Mouse (Mus musculus): Measurements from ENCODE around the gene Kazald1. TPM values are rescaled to one million over a fixed set of nuclear protein-coding genes. Genes with fewer than 3 reads are reported as not detected.

Kazald1 gene
- polyA plus RNA-seq, 1 experiment from 2014 or later: 64.9 TPM

DNA sequence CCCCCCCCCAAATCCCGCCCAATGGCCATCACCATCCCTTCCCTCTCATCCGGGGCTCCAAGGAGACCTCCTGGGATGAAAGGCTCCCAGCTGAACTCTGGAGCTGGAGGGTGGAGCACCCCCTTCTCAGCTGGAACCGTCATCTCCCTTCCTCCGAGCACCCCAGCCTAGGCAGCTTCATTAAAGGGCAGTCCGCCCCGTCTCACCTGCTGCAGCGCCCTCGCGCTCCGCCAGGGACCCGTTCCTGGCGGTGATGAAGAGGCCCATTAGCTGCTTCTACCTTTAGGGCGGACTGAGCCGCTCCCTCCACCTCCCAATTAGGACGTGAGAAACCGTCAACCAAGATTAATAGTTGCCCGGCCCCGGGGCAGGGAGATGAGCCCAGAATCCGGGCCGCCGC, 9.8 kb upstream of the Kazald1 start:
- no peak overlapping the region for H3K4me3 ChIP-seq (ENCODE audit: low read depth, low read length)
- WGBS: 4% methylated on average over 16 of the region's 21 CpGs
- no peaks in the 10 kb centered on the region for H3K4me1 ChIP-seq (ENCODE audit: control insufficient read depth, insufficient read depth, low read length)
- no peak overlapping the region for H3K27ac ChIP-seq (replicated peaks; ENCODE audit: low read depth, low read length)
- H3K9ac ChIP-seq (ENCODE audit: low read depth, low read length): no peak overlapping the region
- H3K9me3 ChIP-seq (ENCODE audit: control insufficient read depth, low read length): no peaks in the 10 kb centered on the region
- H3K36me3 ChIP-seq (ENCODE audit: control insufficient read depth, insufficient read depth, low read length): no peaks in the 10 kb centered on the region
- H3K27me3 ChIP-seq (replicated peaks; ENCODE audit: control insufficient read depth, insufficient read depth, low read length): peaks cover 54% of the 10 kb centered on the region
- DNase-seq (ENCODE audit: low spot score) (no peak), ATAC-seq (ENCODE audit: low read depth) (no peak)
- H3K4me2 ChIP-seq (ENCODE audit: low read depth, low read length): no peak overlapping the region

DNA sequence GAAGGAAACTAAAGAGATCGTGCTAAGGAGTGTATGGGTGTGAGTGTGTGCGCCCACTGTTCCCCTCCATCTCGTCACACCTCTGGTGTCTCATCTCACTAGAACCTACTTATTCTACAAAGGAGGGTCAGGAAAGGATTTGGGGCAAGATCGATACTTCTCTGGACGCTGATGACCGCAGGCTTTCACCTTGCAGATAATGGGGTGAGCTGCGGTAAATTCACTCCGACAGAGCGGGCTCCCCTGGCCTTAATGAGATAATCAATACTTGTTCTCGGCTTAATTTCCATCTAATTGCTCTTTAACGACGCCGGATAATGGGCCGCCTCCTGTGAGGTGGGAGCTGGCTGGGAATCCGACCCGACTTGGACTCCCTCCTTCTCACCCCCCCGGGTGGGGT, 7.9 kb upstream of the Kazald1 start:
- 18% methylated on average over 17 of the region's 17 CpGs for WGBS
- no peak overlapping the region for H3K4me2 ChIP-seq (ENCODE audit: low read depth, low read length)
- H3K27me3 ChIP-seq (replicated peaks; ENCODE audit: control insufficient read depth, insufficient read depth, low read length): peaks cover 57% of the 10 kb centered on the region
- DNase-seq (ENCODE audit: low spot score) (no peak), ATAC-seq (ENCODE audit: low read depth) (no peak)
- H3K27ac ChIP-seq (replicated peaks; ENCODE audit: low read depth, low read length): no peak overlapping the region
- no peak overlapping the region for H3K9ac ChIP-seq (ENCODE audit: low read depth, low read length)
- H3K9me3 ChIP-seq (ENCODE audit: control insufficient read depth, low read length): no peaks in the 10 kb centered on the region
- H3K4me1 ChIP-seq (ENCODE audit: control insufficient read depth, insufficient read depth, low read length): no peaks in the 10 kb centered on the region
- no peaks in the 10 kb centered on the region for H3K36me3 ChIP-seq (ENCODE audit: control insufficient read depth, insufficient read depth, low read length)
- no peak overlapping the region for H3K4me3 ChIP-seq (ENCODE audit: low read depth, low read length)

DNA sequence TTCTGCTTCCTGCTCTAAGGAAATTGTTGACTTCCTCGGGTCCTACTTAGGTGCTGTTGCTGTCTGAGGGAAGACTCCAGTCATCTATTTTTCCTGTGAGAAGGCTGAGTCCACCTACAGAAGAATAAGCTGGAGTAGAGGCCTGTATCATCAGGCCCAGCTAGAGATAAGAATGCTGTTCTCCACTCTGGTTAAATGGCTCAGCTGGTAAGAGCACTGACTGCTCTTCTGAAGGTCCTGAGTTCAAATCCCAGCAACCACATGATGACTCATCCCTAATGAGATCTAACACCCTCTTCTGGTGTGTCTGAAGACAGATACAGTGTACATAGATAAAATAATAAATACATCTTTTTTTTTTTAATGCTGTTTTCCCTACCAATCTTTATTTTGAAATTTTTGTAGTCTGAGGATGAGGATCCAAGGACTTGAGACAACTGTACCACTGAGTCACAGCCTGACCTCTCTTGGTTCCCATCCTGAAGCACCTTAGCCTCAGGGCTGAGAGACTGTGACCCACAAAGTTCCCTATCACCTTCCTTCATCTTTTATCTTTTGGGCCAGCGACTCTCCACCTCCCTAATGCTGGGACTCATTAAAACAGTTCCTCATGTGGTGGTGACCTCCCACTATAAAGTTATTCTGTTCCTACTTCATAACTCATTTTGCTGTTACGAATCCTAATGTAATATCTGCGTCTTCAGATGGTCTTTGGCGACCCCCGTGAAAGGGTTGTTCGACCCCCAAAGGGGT, 7.1 kb upstream of the Kazald1 start:
- Histone ChIP-seq H3K9ac (ENCODE audit: low read depth, low read length) (no peak overlapping the region), H3K4me2 (ENCODE audit: low read depth, low read length) (no peak overlapping the region), H3K9me3 (ENCODE audit: control insufficient read depth, low read length) (no peaks in the 10 kb centered on the region), H3K4me3 (ENCODE audit: low read depth, low read length) (no peak overlapping the region), H3K36me3 (ENCODE audit: control insufficient read depth, insufficient read depth, low read length) (no peaks in the 10 kb centered on the region), H3K4me1 (ENCODE audit: control insufficient read depth, insufficient read depth, low read length) (no peaks in the 10 kb centered on the region), H3K27ac (replicated peaks; ENCODE audit: low read depth, low read length) (no peak overlapping the region), H3K27me3 (replicated peaks; ENCODE audit: control insufficient read depth, insufficient read depth, low read length) (peaks cover 57% of the 10 kb centered on the region)
- DNase-seq (ENCODE audit: low spot score) (no peak), ATAC-seq (ENCODE audit: low read depth) (no peak)
- 76% methylated on average over 7 of the region's 7 CpGs for WGBS

DNA sequence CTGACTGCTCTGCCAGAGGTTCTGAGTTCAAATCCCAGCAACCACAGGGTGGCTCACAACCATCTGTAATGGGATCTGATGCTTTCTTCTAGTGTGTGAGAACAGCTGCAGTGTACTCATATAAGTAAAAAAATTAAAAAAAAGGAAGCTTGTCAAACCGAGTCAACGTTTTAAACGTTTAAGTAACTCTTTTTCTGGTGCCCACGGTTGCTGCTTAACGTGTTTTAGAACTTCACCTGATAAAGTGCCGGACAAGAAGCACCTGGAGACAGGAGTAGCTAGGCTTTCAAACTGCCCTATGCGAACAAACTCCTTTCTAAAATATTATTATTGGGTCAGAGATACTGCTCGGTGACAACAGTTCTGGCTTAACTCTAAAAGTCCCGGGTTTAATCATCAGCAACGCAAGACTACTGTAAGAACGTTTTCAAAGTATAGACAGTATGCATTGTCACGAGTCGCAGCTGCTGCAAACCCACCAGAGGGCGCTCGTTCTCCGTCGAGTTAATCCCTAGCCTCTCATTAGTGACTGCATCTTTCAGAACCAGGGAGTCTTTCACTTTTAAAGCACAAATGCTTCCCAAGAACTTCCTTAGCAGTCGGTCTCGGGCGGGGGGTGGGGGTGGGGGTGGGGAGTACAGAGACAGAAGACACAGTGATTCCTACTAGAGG, 1.0 kb upstream of the Kazald1 start:
- 11% methylated on average over 20 of the region's 20 CpGs for WGBS

DNA sequence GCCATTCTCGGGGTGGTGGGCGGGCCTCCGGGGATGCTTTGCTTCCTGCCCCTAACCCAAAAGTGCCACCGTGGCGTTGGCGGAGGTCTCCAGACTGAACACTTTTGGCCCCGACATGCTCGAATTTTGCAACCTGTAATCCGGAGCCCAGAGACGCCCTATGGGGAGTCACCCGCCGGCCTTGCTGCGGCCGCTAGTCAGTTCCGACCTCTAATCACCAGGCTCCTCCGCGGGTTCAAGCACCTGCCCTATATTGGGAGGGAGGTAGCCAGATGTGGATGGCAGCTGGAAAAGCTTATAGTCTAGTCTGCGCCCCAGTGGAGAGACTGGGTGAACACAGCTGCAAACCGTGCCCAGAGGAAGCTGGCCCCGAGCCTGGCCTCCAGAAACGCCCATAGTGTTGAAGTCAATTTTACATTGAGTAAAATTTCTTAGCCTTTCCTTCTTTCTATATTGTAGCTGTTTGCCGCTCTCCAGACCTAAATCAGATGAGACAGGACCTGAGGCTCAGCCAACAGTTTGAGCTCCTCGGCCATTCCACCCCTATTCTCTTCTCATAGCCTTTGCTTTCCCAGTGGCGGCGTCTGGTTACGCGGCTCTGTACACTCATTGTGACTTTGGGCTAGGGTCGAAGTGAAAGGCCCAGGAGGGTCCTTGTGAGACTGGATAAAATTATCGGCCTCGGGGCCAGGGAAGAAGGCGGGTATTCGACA, 438 bp downstream of the Kazald1 start:
- DNase-seq (ENCODE audit: low spot score): peak; percentile 45
- Histone ChIP-seq H3K4me1 (ENCODE audit: control insufficient read depth, insufficient read depth, low read length) (peaks cover 35% of the 10 kb centered on the region), H3K27ac (replicated peaks; ENCODE audit: low read depth, low read length) (peak overlapping the region; percentile 93), H3K9me3 (ENCODE audit: control insufficient read depth, low read length) (no peaks in the 10 kb centered on the region), H3K4me3 (ENCODE audit: low read depth, low read length) (peak overlapping the region; percentile 51), H3K9ac (ENCODE audit: low read depth, low read length) (peak overlapping the region; percentile 75), H3K27me3 (replicated peaks; ENCODE audit: control insufficient read depth, insufficient read depth, low read length) (peaks cover 49% of the 10 kb centered on the region), H3K4me2 (ENCODE audit: low read depth, low read length) (peak overlapping the region; percentile 99), H3K36me3 (ENCODE audit: control insufficient read depth, insufficient read depth, low read length) (no peaks in the 10 kb centered on the region)
- WGBS: under 1% methylated on average over 30 of the region's 32 CpGs
- peak; percentile 48 for ATAC-seq (ENCODE audit: low read depth)

More for the DNA sequence above, 1.0 kb upstream of the Kazald1 start:
- DNase-seq (ENCODE audit: low spot score) (peak; percentile 94), ATAC-seq (ENCODE audit: low read depth) (peak; percentile 53; the same call in 1 of the 2 replicates)
- Histone ChIP-seq H3K4me3 (ENCODE audit: low read depth, low read length) (peak overlapping the region; percentile 51), H3K27me3 (replicated peaks; ENCODE audit: control insufficient read depth, insufficient read depth, low read length) (peaks cover 38% of the 10 kb centered on the region), H3K4me2 (ENCODE audit: low read depth, low read length) (peak overlapping the region; percentile 99), H3K36me3 (ENCODE audit: control insufficient read depth, insufficient read depth, low read length) (no peaks in the 10 kb centered on the region), H3K27ac (replicated peaks; ENCODE audit: low read depth, low read length) (peak overlapping the region; percentile 93), H3K9ac (ENCODE audit: low read depth, low read length) (peak overlapping the region; percentile 75), H3K4me1 (ENCODE audit: control insufficient read depth, insufficient read depth, low read length) (peaks cover 29% of the 10 kb centered on the region), H3K9me3 (ENCODE audit: control insufficient read depth, low read length) (no peaks in the 10 kb centered on the region)

DNA sequence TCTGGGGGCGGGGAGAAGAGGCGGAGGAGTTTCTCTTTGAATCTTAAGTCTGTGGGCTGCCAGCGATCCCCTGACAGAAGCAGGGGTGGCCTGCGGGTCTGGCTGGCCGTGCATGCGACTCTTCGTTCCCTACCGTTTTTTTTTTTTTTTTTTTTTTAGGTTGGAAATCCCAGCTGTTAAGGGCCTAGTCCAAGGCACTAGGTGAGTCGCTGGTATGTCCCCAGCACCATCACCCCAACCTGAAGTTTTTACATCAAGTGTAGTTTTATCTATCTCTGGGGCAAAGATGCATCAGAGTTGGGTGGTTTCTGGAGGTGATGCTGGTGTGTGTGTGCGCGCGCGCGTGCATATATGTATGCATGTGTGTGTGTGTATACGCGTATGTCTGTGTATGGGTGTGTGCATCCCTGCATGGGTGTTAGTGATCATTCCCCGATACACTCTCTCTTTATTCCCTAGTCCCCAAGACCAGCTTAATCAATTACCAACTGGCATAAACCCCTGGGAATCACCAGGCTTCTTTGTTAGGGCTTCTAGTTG, 1.1 kb downstream of the Kazald1 start:
- Histone ChIP-seq H3K4me1 (ENCODE audit: control insufficient read depth, insufficient read depth, low read length) (peaks cover 39% of the 10 kb centered on the region), H3K4me3 (ENCODE audit: low read depth, low read length) (peak overlapping the region; percentile 51), H3K9me3 (ENCODE audit: control insufficient read depth, low read length) (no peaks in the 10 kb centered on the region), H3K4me2 (ENCODE audit: low read depth, low read length) (peak overlapping the region; percentile 99), H3K36me3 (ENCODE audit: control insufficient read depth, insufficient read depth, low read length) (no peaks in the 10 kb centered on the region), H3K27me3 (replicated peaks; ENCODE audit: control insufficient read depth, insufficient read depth, low read length) (peaks cover 52% of the 10 kb centered on the region), H3K9ac (ENCODE audit: low read depth, low read length) (peak overlapping the region; percentile 75), H3K27ac (replicated peaks; ENCODE audit: low read depth, low read length) (peak overlapping the region; percentile 93)
- 19% methylated on average over 16 of the region's 17 CpGs for WGBS
- ATAC-seq (ENCODE audit: low read depth): no peak
- no peak for DNase-seq (ENCODE audit: low spot score)

DNA sequence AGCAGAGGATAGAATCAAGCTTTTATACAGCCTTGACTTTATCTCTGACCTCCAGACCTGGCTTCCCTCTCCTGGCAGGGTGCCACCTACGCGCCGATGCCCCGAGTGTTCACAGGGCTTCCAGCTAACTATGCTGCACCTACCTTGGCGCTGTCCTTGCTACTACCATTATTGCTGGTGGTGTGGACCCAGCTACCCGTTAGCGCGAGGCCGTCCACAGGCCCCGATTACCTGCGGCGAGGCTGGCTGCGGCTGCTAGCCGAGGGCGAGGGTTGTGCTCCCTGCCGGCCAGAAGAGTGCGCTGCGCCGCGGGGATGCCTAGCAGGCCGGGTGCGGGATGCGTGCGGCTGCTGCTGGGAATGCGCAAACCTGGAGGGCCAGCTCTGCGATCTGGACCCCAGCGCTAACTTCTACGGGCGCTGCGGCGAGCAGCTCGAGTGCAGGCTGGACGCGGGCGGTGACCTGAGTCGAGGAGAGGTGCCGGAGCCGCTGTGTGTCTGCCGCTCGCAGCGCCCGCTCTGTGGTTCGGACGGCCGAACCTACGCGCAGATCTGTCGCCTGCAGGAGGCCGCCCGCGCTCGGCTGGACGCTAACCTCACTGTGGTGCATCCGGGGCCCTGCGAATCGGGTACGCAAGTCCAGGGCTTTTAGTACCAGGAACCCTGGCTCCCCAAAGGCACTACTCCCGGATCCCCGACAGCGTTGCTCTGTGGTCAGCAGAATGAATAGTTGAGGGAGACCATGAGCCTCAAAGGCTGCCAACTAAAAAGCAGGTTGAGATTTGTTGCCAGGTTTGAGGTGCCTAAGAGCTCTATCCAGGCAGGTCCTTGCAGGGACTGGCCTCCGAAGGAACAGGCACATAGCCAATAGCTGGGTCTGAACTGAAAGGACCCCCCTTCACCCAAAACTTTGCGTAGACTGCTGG, 1.8 kb downstream of the Kazald1 start:
- Histone ChIP-seq H3K27me3 (replicated peaks; ENCODE audit: control insufficient read depth, insufficient read depth, low read length) (peaks cover 53% of the 10 kb centered on the region), H3K9ac (ENCODE audit: low read depth, low read length) (peak overlapping the region; percentile 55), H3K36me3 (ENCODE audit: control insufficient read depth, insufficient read depth, low read length) (no peaks in the 10 kb centered on the region), H3K4me3 (ENCODE audit: low read depth, low read length) (peak overlapping the region; percentile 51), H3K4me2 (ENCODE audit: low read depth, low read length) (peak overlapping the region; percentile 99), H3K27ac (replicated peaks; ENCODE audit: low read depth, low read length) (peak overlapping the region; percentile 2; the same call in 1 of the 2 replicates), H3K9me3 (ENCODE audit: control insufficient read depth, low read length) (no peaks in the 10 kb centered on the region), H3K4me1 (ENCODE audit: control insufficient read depth, insufficient read depth, low read length) (peaks cover 39% of the 10 kb centered on the region)
- peak; percentile 60 for DNase-seq (ENCODE audit: low spot score)
- under 1% methylated on average over 51 of the region's 62 CpGs for WGBS
- no peak for ATAC-seq (ENCODE audit: low read depth)

All from embryonic facial prominence, embryonic 14.5 days (tissue).